Mouse (Mus musculus) telencephalon, adult 2 months (tissue): ENCODE measurements around the gene Clcnkb.

Experiments used
- DNase-seq: peaks from one replicate; pipeline ENCODE4 v3.0.0-alpha.2; 2011; ENCODE audit warnings: low read depth, low spot score

The Clcnkb gene

GRCm38 (mm10) chr4:141435974-141436373, 20.2 kb upstream of the Clcnkb start, which contains the start of gene Srarp:
Gene Srarp (minus strand): TSS chr4:141436105.
- DNase-seq, result no peak

DNA sequence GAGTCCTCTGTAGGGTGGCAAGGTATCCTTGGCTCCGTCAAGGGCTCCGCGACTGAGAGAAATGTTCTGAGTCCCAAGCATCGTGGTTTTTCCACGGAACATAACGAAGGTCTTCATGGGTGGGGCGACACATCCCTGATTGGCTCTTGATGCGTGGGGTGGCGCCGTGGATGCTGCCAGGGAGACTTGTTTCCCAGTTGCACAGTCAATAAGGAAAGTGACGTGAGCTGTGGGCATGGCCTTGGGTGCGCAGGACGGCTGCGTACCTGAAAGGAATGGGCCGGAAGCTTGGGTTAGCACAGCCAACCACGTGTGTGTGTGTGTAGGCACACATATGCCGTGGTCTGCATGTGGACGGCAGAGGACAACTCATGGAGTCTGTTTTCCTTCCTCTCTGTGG, 17.4 kb upstream of the Clcnkb start:
- no peak for DNase-seq

DNA sequence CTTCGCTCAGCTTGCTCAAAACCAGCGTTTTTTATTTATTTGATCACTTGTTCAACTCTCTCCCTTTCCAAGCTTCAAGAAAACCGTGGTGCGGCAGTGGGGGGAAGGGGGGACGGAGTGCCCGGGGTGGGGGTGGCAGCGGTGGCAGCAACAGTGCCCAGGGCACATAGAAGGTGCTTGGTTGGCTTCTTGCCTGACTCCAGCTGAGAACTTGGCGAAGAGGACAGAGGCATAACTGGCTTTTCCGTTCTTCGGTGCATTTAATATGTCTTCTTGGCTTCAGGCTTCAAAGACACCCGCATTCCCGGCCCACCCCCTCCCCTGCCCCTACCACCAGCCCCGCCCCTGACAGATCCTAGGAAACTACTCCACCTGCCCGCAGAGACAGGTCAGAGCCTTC, 16.9 kb upstream of the Clcnkb start:
- DNase-seq, result no peak

- DNase-seq, result no peak
Observed at GRCm38 (mm10) chr4:141430997-141431396, 15.2 kb upstream of the Clcnkb start.

DNA sequence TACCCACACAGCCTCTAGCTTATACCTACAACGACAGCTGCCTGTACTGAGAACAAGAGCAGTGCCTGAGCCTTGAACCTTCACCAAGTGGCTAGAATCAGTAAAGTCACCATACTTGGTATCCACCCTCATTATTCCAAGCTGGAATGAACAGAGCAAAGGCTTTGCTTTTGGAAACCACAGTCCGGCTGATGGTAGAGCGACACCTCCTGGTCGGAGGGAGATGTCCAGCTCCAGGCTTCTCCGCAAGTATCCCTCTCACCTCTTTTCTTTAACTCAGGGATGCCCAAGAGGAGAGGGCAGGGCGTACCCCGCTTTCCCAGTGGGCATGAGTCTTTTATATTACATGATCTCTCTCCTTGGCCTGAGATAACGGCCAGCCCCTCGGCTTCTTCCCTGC, 14.0 kb upstream of the Clcnkb start:
- DNase-seq, result no peak

GRCm38 (mm10) chr4:141429381-141429780, 13.6 kb upstream of the Clcnkb start:
- DNase-seq, result no peak

DNA sequence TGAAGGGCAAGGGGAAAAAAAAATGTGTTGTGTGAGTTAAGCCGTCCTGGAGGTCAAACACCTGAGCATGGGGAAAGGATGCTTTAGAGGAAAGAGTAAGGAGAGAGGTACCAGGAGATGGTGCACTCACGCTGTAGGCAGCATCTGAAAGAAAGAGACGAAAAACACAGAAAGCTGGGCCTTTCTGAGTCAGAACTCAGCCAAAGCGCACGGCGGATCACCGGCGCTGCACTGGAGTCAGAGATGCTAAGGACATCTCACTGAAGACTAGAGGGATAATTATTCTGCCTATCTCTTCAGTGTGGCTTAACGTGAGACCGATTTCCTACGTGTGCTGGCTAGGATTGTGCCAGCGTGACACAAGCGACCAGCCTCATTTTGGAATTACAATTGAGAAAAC, 12.1 kb upstream of the Clcnkb start:
- DNase-seq, result no peak

GRCm38 (mm10) chr4:141426796-141427745, 11.3 kb upstream of the Clcnkb start:
- DNase-seq, result no peak

DNA sequence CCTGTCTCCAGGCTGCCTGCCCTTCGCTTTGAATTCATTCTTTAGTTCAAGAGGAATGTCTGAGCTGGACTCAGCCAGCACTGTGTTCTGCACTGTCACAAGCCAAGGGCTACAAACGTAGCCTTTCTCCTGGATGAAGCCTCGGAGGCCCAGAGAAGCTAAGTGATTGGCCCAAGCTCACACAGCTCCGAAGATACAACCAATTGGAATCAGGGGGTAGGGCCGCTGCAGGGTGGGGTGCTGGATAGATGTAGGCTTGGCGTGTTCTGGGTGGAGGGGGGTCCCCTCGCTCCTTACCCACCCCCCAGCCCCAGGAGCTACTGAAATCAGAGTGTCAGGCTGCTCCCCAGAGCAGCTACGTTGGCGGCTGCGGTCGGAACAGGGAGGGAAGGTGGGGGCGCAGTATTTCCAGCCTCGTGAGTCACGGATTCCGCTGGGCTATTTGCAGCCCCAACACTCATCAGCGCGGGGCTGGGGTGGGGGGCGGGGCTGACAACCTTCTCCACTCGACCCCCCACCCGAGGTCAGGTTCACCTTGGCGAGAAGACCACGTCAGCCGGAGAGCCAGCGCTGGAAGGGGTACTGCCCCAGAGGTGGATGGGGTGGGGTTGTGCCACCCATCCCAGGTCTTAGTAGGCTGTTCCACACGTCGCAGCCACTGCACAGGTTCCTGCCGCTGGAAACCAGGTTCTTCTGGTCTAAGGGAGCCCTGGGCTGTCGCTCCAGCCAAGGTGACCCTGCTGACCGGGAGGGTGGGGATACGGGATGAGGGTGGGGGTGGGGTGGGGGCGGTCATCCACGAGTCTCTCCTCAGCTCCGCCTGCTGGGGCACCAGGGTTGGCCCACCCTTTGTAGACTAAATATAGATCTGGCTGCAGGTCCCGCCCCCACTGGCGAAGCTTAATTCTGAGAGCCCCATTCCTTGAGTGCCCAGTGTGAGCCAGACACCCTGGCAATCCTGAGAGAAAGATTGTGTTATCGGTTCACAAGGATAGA, 10.0 kb upstream of the Clcnkb start:
- DNase-seq, result peak; percentile 92

DNA sequence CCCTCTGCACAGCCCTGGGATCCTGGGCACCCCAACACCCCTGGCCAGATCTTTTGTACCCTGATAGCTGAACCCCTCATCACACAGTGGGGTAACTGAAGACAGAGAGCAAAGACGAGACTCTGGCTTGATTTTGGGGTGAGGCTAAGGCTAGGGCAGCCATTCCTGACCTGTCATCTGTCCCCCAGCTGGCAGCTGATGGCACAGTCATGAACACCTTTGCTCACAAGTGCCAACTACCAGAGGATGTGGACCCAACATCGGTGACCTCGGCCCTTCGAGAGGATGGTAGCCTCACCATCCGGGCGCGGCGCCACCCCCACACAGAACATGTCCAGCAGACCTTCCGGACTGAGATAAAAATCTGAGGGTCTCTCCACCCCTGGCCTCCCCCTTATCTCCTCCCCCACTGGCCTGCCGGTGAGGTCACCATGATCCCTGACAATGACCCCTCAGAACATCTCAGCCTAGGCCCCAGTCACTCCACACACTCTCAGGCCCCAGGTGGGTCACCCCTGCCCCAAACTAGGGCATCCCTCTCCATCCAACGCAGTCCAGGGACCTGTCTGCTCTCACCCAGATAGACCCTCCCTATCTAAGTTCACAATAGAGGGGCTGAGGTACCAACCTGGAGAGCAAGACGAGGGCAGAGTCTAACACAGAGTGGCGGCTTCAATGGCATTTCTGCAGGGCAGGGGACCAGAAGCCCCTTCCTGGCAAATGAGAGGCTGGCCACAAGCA, 8.0 kb upstream of the Clcnkb start:
- DNase-seq, result no peak

DNA sequence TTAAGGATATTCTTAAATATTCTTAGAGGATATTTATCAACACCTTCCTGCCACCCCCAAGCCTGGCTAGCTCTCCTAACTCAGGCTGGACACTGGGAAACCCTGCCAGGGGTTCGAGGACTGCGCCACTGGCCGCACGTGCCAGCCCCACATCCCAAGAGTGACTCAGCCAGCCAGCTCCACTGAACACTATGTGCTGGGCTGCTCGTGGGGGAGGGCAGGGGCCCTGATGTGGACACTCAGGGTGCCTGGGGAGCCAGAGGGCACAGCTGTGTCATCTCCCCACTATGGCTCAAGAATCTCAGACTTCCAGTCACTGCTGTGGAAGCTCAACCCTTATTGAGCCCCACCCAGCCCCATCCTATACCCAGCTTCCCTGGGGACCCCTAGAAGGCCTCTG, 7.5 kb upstream of the Clcnkb start:
- DNase-seq, result no peak

GRCm38 (mm10) chr4:141422841-141423240, 7.0 kb upstream of the Clcnkb start:
- no peak for DNase-seq

GRCm38 (mm10) chr4:141421423-141421822, 5.6 kb upstream of the Clcnkb start:
- no peak for DNase-seq

- DNase-seq, result no peak
Observed at GRCm38 (mm10) chr4:141420886-141421285, 5.1 kb upstream of the Clcnkb start.

DNA sequence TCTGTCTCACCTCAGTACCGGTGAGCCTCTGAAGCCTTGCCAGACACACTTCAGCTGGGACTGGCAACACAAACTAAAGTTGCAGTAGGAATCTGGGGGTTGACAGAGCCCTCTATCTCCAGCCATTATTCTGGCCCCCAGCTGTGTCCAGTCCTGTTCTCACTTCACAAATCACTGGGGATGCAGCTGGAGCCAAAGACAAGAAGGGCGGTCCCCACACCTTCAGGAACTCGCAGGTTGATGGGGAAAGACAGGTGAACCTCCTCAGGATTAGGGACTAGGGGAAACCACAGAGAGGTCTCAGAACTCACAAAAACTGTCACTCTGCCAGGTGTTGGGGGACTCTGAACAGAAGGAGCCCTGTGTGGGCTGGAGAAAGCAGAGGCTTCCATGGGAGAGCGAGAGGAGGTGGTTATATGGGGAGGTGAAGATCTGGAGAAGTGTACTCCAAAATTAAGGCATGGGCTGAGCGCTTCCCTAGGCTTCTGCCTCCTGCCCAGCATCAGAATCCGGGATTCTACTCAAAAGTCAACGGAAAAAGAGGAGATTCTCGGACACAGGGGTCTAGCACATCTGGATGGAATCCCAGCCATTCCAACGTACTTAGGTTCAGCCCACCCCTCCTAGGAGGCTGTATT, 4.5 kb upstream of the Clcnkb start, which contains the start of gene Hspb7:
Hspb7 (plus strand) TSS at position 588 of the 638 bp plus-strand sequence.
- DNase-seq, result no peak

DNA sequence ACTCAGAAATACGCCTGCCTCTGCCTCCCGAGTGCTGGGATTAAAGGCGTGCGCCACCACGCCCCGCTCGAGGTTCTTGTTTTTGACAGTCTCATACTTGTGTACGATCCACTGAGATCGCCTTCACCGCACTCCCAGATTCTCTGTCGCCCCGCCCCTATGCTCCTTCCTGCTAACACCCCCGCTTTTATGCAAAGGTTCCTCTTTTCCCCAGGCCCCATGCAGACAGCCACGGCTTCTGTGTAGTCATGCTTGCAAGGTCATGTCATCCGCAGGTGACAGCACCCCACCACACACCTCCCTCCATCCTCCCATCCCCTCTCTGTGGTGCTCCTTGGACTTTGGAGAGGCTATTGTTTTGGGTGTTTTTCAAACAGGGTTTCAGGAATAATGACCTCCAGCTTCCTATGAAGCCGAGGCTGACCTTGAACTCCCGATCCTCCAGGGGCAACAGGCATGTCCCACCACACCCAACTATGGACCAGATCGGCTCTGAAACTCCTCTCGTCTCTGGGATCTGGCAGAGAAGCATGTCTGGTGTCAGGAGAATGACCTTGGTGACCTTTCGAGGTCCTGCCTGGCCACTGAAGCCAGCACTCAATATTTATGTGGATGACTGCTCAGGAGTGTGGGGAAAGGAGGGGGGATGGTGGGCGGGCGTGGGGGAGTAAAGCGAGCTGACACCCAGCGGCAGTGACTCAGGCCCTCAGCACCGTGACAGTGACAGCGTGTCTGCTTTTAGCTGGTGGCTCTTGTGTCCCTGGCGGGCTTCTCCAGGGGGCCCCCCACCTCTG, 3.8 kb upstream of the Clcnkb start:
- DNase-seq, result no peak

- no peak for DNase-seq
Observed at GRCm38 (mm10) chr4:141411430-141411992, 4.3 kb downstream of the Clcnkb start.

DNA sequence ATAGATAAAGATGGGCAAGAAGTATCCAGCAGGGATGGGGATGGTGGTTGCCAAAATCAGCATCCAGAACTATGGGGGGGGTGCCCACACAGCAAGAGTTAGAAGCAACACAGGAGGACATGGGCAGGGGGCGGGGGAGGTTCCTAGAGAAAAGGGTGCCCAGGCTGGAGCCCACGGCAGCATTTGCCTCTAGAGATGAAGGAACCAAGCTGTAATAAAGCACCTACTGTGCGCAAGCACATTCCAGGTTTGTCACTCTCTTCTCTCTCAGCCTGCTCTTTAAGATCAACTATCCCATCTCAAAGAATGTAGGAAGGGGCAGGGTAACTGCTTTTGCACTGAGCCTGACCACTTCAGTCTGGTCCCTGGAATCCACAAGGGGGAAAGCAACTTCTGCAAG, 7.2 kb downstream of the Clcnkb start:
- DNase-seq, result no peak

DNA sequence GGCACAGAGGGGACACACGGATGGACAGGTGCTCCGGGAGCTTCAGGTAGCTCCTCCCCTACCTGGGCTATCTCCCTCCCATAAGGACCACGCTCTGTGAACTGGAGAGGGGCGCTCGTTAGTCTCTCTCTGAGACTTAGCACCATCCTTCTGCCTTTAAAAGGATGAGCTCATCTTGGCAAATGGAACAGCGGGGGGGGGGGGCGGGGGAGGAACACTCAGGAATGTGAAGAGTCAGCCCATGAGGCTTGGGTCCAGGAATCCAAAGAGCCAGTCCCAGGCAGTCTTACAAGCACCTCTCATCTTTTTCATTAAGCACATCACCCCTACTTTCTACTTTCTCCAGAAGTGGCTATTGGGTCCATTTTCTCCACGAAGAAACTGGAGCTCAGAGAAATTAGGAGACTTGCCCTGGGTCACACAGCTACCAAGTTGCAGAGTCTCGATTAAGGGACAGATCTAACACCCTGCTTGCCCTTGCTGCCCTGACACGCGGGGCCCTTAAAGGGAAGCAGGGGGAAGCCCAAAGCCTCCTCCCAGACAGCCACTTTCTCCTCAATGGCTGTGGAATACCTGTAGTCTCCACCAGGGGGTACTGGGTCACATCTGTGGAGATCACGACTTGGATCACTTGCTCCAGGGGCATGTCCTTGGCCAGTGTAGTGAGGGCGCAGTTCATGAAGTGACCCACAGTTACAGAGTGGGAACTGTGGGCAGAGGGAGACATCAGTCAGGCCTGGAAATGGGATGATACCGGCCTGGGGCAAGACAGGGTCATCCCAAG, 9.1 kb downstream of the Clcnkb start:
- DNase-seq, result no peak
